Mouse (Mus musculus): ENCODE data around the gene Rnf31. TPM values are rescaled to one million over a fixed set of nuclear protein-coding genes. Genes with fewer than 3 reads are reported as not detected.

Rnf31 gene
- total and polyA plus RNA-seq, 2 experiments from 2014 or later = 13.6 to 15.0 TPM

DNA sequence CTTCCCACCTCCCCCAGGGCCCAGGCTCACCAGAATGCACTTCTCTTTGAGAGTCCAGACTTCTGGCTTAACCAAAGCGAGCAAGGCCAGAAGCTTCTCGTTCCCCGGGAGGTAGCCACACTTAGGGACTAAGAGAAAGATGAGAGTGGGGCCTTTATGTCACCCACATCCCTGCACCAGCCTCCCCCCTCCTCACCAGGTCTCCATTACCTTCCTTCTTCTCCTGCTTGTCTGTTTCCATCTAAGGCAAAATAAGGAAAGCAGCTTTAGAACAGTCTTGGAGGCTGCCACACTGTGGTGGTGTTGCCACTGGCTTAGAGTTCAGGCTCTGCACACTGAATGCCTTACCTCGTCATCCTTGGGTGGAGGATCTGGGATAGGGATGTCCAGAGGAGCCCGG, 2.2 kb upstream of the Rnf31 start:
- no peak overlapping the region for H3K4me2 ChIP-seq (ENCODE audit: low read depth, low read length)
- no peak overlapping the region for H3K4me3 ChIP-seq (ENCODE audit: low read depth, low read length)
- H3K36me3 ChIP-seq (replicated peaks; ENCODE audit: control insufficient read depth, insufficient read depth, low read length) = peaks cover 23% of the 10 kb centered on the region
- peaks cover 23% of the 10 kb centered on the region for H3K4me1 ChIP-seq (ENCODE audit: control insufficient read depth, insufficient read depth)
- H3K9me3 ChIP-seq (replicated peaks; ENCODE audit: control insufficient read depth, low read length) = no peaks in the 10 kb centered on the region
- no peaks in the 10 kb centered on the region for H3K27me3 ChIP-seq (ENCODE audit: control insufficient read depth, insufficient read depth, low read length)
- no peak overlapping the region for H3K27ac ChIP-seq (ENCODE audit: low read depth)
- no peak for ATAC-seq (ENCODE audit: insufficient read depth, low read depth)
- 93% methylated on average over 5 of the region's 5 CpGs for WGBS
- no peak for TF ChIP-seq CTCF (IDR thresholded peaks at IDR 0.05; ENCODE audit: low read depth)
- no peak for TF ChIP-seq EP300 (IDR thresholded peaks at IDR 0.05; ENCODE audit: low read depth)
- no peak for DNase-seq (ENCODE audit: low spot score)
- H3K9ac ChIP-seq (replicated peaks; ENCODE audit: low read depth, low read length) = no peak overlapping the region

- DNase-seq (ENCODE audit: low spot score) (no peak), ATAC-seq (ENCODE audit: insufficient read depth, low read depth) (no peak)
- TF ChIP-seq EP300 (IDR thresholded peaks at IDR 0.05; ENCODE audit: low read depth) (no peak), CTCF (IDR thresholded peaks at IDR 0.05; ENCODE audit: low read depth) (no peak)
- peak overlapping the region; percentile 96 for H3K27ac ChIP-seq (ENCODE audit: low read depth)
- peaks cover 23% of the 10 kb centered on the region for H3K4me1 ChIP-seq (ENCODE audit: control insufficient read depth, insufficient read depth)
- 81% methylated on average over 11 of the region's 11 CpGs for WGBS
- peaks cover 29% of the 10 kb centered on the region for H3K36me3 ChIP-seq (replicated peaks; ENCODE audit: control insufficient read depth, insufficient read depth, low read length)
- H3K9me3 ChIP-seq (replicated peaks; ENCODE audit: control insufficient read depth, low read length) = no peaks in the 10 kb centered on the region
- H3K4me2 ChIP-seq (ENCODE audit: low read depth, low read length) = peak overlapping the region; percentile 93
- peak overlapping the region; percentile 63 for H3K9ac ChIP-seq (replicated peaks; ENCODE audit: low read depth, low read length)
- peak overlapping the region; percentile 79 for H3K4me3 ChIP-seq (ENCODE audit: low read depth, low read length)
- H3K27me3 ChIP-seq (ENCODE audit: control insufficient read depth, insufficient read depth, low read length) = no peaks in the 10 kb centered on the region
Measured at GRCm38 (mm10) chr14:55589771-55590448, 1.6 kb upstream of the Rnf31 start.

- H3K4me2 ChIP-seq (ENCODE audit: low read depth, low read length) = peak within 1 kb of the TSS; percentile 93
- H3K4me1 ChIP-seq (ENCODE audit: control insufficient read depth, insufficient read depth) = peaks cover 14% of the 10 kb centered on the region
- TF ChIP-seq CTCF (IDR thresholded peaks at IDR 0.05; ENCODE audit: low read depth) (no peak; the same call in 1 of the 2 replicates), EP300 (IDR thresholded peaks at IDR 0.05; ENCODE audit: low read depth) (no peak)
- WGBS = 0% methylated on average over 22 of the region's 22 CpGs
- H3K9me3 ChIP-seq (replicated peaks; ENCODE audit: control insufficient read depth, low read length) = no peaks in the 10 kb centered on the region
- peak within 1 kb of the TSS; percentile 79 for H3K4me3 ChIP-seq (ENCODE audit: low read depth, low read length)
- H3K27ac ChIP-seq (ENCODE audit: low read depth) = peak within 1 kb of the TSS; percentile 96
- no peaks in the 10 kb centered on the region for H3K27me3 ChIP-seq (ENCODE audit: control insufficient read depth, insufficient read depth, low read length)
- peak; percentile 100 for DNase-seq (ENCODE audit: low spot score)
- ATAC-seq (ENCODE audit: insufficient read depth, low read depth) = peak; percentile 94
- peaks cover 38% of the 10 kb centered on the region for H3K36me3 ChIP-seq (replicated peaks; ENCODE audit: control insufficient read depth, insufficient read depth, low read length)
- H3K9ac ChIP-seq (replicated peaks; ENCODE audit: low read depth, low read length) = peak within 1 kb of the TSS; percentile 72
Measured at GRCm38 (mm10) chr14:55590748-55591330, 669 bp upstream of the Rnf31 start, which contains the start of gene Psme2. Gene Psme2 (minus strand): TSS chr14:55591113.

- H3K36me3 ChIP-seq (replicated peaks; ENCODE audit: control insufficient read depth, insufficient read depth, low read length) = peaks cover 52% of the 10 kb centered on the region
- WGBS = 3% methylated on average over 16 of the region's 16 CpGs
- TF ChIP-seq CTCF (IDR thresholded peaks at IDR 0.05; ENCODE audit: low read depth) = no peak
- no peak for TF ChIP-seq EP300 (IDR thresholded peaks at IDR 0.05; ENCODE audit: low read depth)
- H3K4me1 ChIP-seq (ENCODE audit: control insufficient read depth, insufficient read depth) = peaks cover 12% of the 10 kb centered on the region
- peak overlapping the region; percentile 96 for H3K27ac ChIP-seq (ENCODE audit: low read depth)
- H3K4me2 ChIP-seq (ENCODE audit: low read depth, low read length) = peak overlapping the region; percentile 93
- peak overlapping the region; percentile 79 for H3K4me3 ChIP-seq (ENCODE audit: low read depth, low read length)
- peak overlapping the region; percentile 72 for H3K9ac ChIP-seq (replicated peaks; ENCODE audit: low read depth, low read length)
- no peaks in the 10 kb centered on the region for H3K9me3 ChIP-seq (replicated peaks; ENCODE audit: control insufficient read depth, low read length)
- ATAC-seq (ENCODE audit: insufficient read depth, low read depth) (no peak), DNase-seq (ENCODE audit: low spot score) (no peak)
- H3K27me3 ChIP-seq (ENCODE audit: control insufficient read depth, insufficient read depth, low read length) = no peaks in the 10 kb centered on the region
Measured at GRCm38 (mm10) chr14:55592226-55592625, 718 bp downstream of the Rnf31 start.

- no peaks in the 10 kb centered on the region for H3K27me3 ChIP-seq (ENCODE audit: control insufficient read depth, insufficient read depth, low read length)
- no peak for ATAC-seq (ENCODE audit: insufficient read depth, low read depth)
- 69% methylated on average over 13 of the region's 13 CpGs for WGBS
- no peak overlapping the region for H3K4me2 ChIP-seq (ENCODE audit: low read depth, low read length)
- peaks cover 12% of the 10 kb centered on the region for H3K4me1 ChIP-seq (ENCODE audit: control insufficient read depth, insufficient read depth)
- no peaks in the 10 kb centered on the region for H3K9me3 ChIP-seq (replicated peaks; ENCODE audit: control insufficient read depth, low read length)
- no peak overlapping the region for H3K27ac ChIP-seq (ENCODE audit: low read depth)
- DNase-seq (ENCODE audit: low spot score) = no peak
- peaks cover 76% of the 10 kb centered on the region for H3K36me3 ChIP-seq (replicated peaks; ENCODE audit: control insufficient read depth, insufficient read depth, low read length)
- no peak overlapping the region for H3K9ac ChIP-seq (replicated peaks; ENCODE audit: low read depth, low read length)
- TF ChIP-seq CTCF (IDR thresholded peaks at IDR 0.05; ENCODE audit: low read depth) (no peak), EP300 (IDR thresholded peaks at IDR 0.05; ENCODE audit: low read depth) (no peak)
- H3K4me3 ChIP-seq (ENCODE audit: low read depth, low read length) = no peak overlapping the region
Measured at GRCm38 (mm10) chr14:55596036-55596690, 4.7 kb downstream of the Rnf31 start.

Data from heart, postnatal 0 days (tissue).